Mouse (Mus musculus) kidney, embryonic 14.5 days (tissue): ENCODE measurements around the gene Nt5c1a. TPM values are rescaled to one million over a fixed set of nuclear protein-coding genes. Genes with fewer than 3 reads are reported as not detected.
"Not testable (repeated sequence)": the region's sequence is repeated elsewhere in the genome, so short reads cannot be mapped to it uniquely, and the experiment has no call there.

Experiments
- ATAC-seq: fragments of 200-750 bp; cut with Nextera tagmentation; 2 replicates; pipeline ENCODE4 v1.8.0; 2017; ENCODE audit warnings: moderate number of reproducible peaks, mild to moderate bottlenecking, moderate TSS enrichment, moderate library complexity; ENCODE audit not compliant: low FRiP score, low TSS enrichment
- H3K27ac ChIP-seq: fragments of 300-500 bp; sonication (generic); 2 replicates; pipeline ENCODE4 v1.5.1; 2014; ENCODE audit warnings: low read depth, mild to moderate bottlenecking, low read length, moderate library complexity, mixed read lengths
- H3K27me3 ChIP-seq: fragments of 300-500 bp; sonication (generic); 2 replicates; pipeline ENCODE4 v1.6.1; 2014; ENCODE audit warnings: mild to moderate bottlenecking, low read length; ENCODE audit not compliant: control insufficient read depth, insufficient read depth
- H3K36me3 ChIP-seq: fragments of 300-500 bp; sonication (generic); 2 replicates; pipeline ENCODE4 v1.6.1; 2014; ENCODE audit warnings: low read length, mixed read lengths; ENCODE audit not compliant: control insufficient read depth, insufficient read depth
- H3K4me1 ChIP-seq: fragments of 300-500 bp; sonication (generic); 2 replicates; pipeline ENCODE4 v1.6.1; 2014; ENCODE audit warnings: low read length, mixed read lengths; ENCODE audit not compliant: control insufficient read depth, insufficient read depth
- H3K4me2 ChIP-seq: fragments of 300-500 bp; sonication (generic); replicated peaks from 2 replicates; pipeline ENCODE4 v1.6.1; 2014; ENCODE audit warnings: low read depth, mild to moderate bottlenecking, low read length
- H3K4me3 ChIP-seq: fragments of 300-500 bp; sonication (generic); 2 replicates; pipeline ENCODE4 v1.5.1; 2014; ENCODE audit warnings: mild to moderate bottlenecking, low read length
- H3K9ac ChIP-seq: fragments of 300-500 bp; sonication (generic); 2 replicates; pipeline ENCODE4 v1.6.1; 2014; ENCODE audit warnings: low read depth, mild to moderate bottlenecking, low read length, moderate library complexity
- H3K9me3 ChIP-seq: fragments of 300-500 bp; sonication (generic); 2 replicates; pipeline ENCODE4 v1.6.1; 2016; ENCODE audit warnings: low read length; ENCODE audit not compliant: control insufficient read depth
- WGBS: fragments of 180-500 bp; shearing (Covaris S2); extraction: QIAGEN DNeasy Blood & Tissue Kit; methylation state at CpG from one replicate; pipeline ENCODE4 v1.1.7; 2014; 5-methylcytosine and 5-hydroxymethylcytosine counted together
- polyA plus RNA-seq: library from polyadenylated mRNA; unstranded; fragments of >200 nt; fragmentation: Nextera tagmentation; extraction: Ambion mirVana; gene quantifications from 2 replicates; pipeline ENCODE4 v1.2.1, GENCODE M21; 2014

Nt5c1a gene
- polyA plus RNA-seq, result 0.16 TPM in 1 of 2 replicates, not detected in the other

DNA sequence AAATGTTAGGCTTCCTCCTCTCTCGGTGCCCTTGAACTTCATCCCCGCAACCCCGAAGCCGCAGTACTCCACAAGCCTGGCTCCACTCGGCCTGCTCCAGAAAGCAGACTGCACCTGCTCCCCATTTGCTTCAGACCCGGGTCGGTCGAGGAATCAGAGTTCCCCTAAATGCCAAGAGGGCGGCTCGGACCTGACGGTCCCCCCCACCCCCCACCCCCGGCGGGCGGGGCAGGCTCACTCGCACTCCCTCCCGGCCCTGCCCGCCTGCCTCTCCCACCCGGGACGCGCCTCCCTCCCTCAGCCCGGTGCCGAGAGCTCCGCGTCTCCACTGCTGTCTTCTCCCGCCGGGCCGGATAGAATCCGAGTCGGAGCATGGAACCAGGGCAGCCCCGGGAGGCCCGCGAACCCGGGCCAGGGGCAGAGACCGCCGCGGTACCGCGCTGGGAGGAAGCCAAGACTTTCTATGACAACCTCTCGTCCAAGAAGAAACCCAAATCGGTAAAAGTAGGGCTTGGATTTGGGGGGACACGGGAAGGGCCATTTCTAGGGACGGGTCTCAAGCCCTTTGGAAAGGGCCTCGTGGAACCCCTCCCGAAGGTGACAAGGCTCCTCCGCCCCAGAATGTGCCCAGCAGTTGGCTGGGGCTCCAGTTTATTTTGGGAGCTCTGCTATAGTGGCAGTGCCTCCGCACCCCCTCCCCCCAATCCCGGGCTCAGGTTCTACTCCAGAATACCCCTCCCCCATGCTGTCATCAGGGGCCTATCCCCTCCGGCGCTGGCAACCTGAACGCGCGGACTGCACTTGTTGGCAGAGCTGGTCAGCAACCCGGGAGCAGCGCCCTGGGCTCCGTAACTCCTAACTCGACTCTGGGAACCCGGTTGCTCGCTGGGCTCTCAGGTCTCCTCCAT, at the start of gene Nt5c1a:
Gene Nt5c1a, plus strand, starts transcription at position 319 of the 908 bp plus-strand sequence.
- Histone ChIP-seq H3K9ac (peak within 1 kb of the TSS; percentile 52), H3K27me3 (peaks cover 27% of the 10 kb centered on the region)

DNA sequence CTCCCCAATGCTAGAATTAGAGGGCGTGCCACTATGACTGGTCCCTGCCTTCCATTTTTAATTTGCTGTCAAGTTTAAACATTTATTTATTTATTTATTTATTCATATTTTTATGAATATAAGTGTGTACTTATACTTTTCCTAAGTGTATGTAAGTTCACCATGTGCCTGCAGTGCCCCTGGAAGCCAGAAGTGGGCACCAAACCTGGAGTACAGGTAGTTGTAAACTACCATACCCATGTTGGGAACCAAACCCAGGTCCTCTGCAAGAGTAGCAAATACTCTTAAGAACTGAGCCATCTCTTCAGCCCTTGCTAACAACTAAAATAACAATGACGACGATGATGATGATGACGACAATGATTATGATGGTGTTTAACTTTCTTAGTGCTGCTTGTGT, 49.3 kb upstream of the Nt5c1a start:
- no peak for ATAC-seq
- H3K4me3 ChIP-seq, result no peak overlapping the region
- no peaks in the 10 kb centered on the region for H3K9me3 ChIP-seq
- H3K27me3 ChIP-seq, result no peaks in the 10 kb centered on the region; the same call in 1 of the 2 replicates
- no peaks in the 10 kb centered on the region for H3K4me1 ChIP-seq
- WGBS, result 77% methylated on average over 4 of the region's 4 CpGs
- no peaks in the 10 kb centered on the region for H3K36me3 ChIP-seq
- H3K4me2 ChIP-seq, result no peak overlapping the region
- no peak overlapping the region for H3K9ac ChIP-seq
- H3K27ac ChIP-seq, result no peak overlapping the region

More for the DNA sequence above, at the start of gene Nt5c1a:
- peak within 1 kb of the TSS; percentile 42 for H3K4me3 ChIP-seq
- no peak within 1 kb of the TSS for H3K27ac ChIP-seq
- H3K4me1 ChIP-seq, result peaks cover 7% of the 10 kb centered on the region; the same call in 1 of the 2 replicates
- under 1% methylated on average over 58 of the region's 58 CpGs for WGBS
- ATAC-seq, result peak; percentile 54; the same call in 1 of the 2 replicates
- H3K4me2 ChIP-seq, result peak within 1 kb of the TSS; percentile 88
- no peaks in the 10 kb centered on the region for H3K9me3 ChIP-seq
- no peaks in the 10 kb centered on the region for H3K36me3 ChIP-seq

DNA sequence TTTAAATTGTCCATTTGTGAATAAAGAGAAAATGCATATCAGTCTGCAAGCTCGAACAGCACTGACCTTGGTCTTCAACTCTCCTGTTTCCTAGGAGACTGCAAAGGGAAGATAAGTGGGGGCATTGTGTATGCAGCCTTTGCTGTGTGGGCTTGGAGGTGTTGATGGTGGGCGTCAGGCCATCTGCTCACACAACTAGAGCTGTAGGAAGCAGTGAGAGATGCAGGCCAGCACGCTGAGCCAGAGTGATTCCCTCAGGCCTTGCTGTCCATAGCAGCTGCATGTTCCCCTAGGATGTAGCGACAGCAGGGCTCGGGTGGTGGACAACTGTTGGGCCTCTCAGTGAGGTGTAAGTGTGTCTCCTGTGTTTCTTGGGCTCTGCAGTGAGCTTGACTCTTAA, 48.3 kb upstream of the Nt5c1a start:
- 43% methylated on average over 5 of the region's 5 CpGs for WGBS
- H3K4me1 ChIP-seq, result no peaks in the 10 kb centered on the region
- no peak overlapping the region for H3K4me3 ChIP-seq
- no peaks in the 10 kb centered on the region for H3K36me3 ChIP-seq
- no peak for ATAC-seq
- no peak overlapping the region for H3K4me2 ChIP-seq
- H3K9me3 ChIP-seq, result no peaks in the 10 kb centered on the region
- no peak overlapping the region for H3K27ac ChIP-seq
- no peak overlapping the region for H3K9ac ChIP-seq
- no peaks in the 10 kb centered on the region; the same call in 1 of the 2 replicates for H3K27me3 ChIP-seq

DNA sequence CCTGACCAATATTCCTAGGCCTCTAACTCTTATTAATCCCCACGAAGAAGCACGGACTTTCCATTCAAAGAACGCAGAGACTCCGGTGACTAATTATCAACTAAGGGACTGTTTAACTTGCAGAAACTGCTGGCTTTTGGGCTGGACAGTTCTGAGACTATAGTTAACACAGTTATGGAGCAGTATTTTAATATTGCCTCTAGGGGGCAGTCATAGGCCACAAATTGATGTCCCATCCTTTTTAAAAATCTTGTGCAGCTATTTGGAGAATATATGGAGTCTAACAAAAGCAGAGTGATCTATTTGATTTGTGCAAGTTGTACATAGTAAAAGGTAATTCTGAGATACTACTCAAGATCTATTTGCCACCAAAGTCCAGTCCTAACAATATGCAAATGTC, 46.3 kb upstream of the Nt5c1a start:
- ATAC-seq, result no peak
- H3K27me3 ChIP-seq, result no peaks in the 10 kb centered on the region; the same call in 1 of the 2 replicates
- H3K27ac ChIP-seq, result no peak overlapping the region
- H3K4me2 ChIP-seq, result no peak overlapping the region
- no peaks in the 10 kb centered on the region for H3K4me1 ChIP-seq
- H3K9me3 ChIP-seq, result 0 out of 2 replicates have a peak, but pooled peaks cover 2% of the 10 kb centered on the region
- 31% methylated on average over 4 of the region's 4 CpGs for whole genome bisulfite sequencing
- no peaks in the 10 kb centered on the region for H3K36me3 ChIP-seq
- no peak overlapping the region for H3K9ac ChIP-seq
- no peak overlapping the region for H3K4me3 ChIP-seq

DNA sequence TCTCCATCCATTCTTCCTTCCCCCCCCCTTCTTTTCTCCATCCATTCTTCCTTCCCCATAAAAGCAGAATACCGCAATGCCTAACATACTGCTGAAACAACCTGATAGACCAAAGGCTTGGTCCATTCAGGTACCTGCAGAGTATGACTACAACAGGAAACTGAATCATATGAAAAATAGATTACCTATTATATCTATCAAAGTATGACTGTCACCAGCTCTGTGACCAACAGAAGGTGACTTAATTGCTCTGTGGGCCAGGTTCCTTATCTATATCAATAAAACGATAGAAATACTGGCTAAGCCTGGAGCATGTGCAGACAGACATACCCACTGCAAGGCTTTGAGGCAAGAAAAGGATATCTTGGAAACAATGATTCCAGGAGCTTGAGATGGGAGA, 45.9 kb upstream of the Nt5c1a start:
- no peak overlapping the region for H3K9ac ChIP-seq
- no peak overlapping the region for H3K4me2 ChIP-seq
- ATAC-seq, result no peak
- no peaks in the 10 kb centered on the region for H3K36me3 ChIP-seq
- WGBS, result 58% methylated on average over 2 of the region's 2 CpGs
- no peaks in the 10 kb centered on the region; the same call in 1 of the 2 replicates for H3K27me3 ChIP-seq
- H3K27ac ChIP-seq, result no peak overlapping the region
- H3K4me1 ChIP-seq, result no peaks in the 10 kb centered on the region
- 0 out of 2 replicates have a peak, but pooled peaks cover 2% of the 10 kb centered on the region for H3K9me3 ChIP-seq
- H3K4me3 ChIP-seq, result no peak overlapping the region

DNA sequence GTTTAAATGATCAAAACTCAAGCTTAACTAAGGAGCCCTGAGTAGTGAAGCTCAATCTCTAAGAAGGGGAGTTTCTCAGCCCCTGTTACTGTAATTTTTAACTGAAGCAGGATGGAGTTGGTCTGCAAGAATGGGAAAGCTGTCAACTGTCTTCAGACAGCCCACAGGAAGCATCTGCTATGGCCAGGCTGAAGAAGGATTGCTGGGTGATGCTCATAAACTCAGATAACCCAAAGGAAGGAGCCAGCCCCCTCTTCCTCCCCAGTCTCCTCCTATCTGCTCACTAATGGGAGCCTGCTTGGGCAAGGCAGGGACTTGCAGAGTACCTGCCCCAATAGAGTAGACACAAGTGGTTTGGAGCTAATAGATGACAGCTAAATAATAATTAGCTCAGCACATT, 45.5 kb upstream of the Nt5c1a start:
- H3K9me3 ChIP-seq, result 0 out of 2 replicates have a peak, but pooled peaks cover 2% of the 10 kb centered on the region
- H3K4me2 ChIP-seq, result no peak overlapping the region
- H3K27me3 ChIP-seq, result no peaks in the 10 kb centered on the region; the same call in 1 of the 2 replicates
- H3K9ac ChIP-seq, result no peak overlapping the region
- no peaks in the 10 kb centered on the region for H3K36me3 ChIP-seq
- H3K4me3 ChIP-seq, result no peak overlapping the region
- no peak for ATAC-seq
- H3K4me1 ChIP-seq, result no peaks in the 10 kb centered on the region
- H3K27ac ChIP-seq, result no peak overlapping the region

DNA sequence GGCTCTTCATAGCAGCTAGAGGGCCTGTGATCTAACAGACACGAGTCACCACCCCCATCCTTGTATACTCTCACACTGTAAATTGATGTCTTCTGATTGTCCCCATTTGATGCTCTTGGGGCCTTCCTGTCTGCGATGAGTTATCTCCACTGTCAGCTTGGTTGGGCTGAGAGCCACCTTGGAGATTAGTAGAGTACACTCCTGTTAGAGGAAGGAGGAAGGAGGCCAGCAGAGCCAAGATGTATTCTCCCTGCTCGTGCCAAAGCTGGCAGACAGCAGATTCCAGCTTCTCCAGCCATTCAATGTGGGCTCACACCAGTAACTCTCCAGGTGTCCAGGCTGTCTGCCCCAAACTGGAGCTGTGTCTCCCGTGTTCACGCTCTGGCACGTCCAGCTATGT, 40.7 kb upstream of the Nt5c1a start:
- Histone ChIP-seq H3K27me3 (no peaks in the 10 kb centered on the region), H3K4me1 (no peaks in the 10 kb centered on the region), H3K4me2 (no peak overlapping the region), H3K9ac (no peak overlapping the region), H3K9me3 (0 out of 2 replicates have a peak, but pooled peaks cover 2% of the 10 kb centered on the region), H3K36me3 (no peaks in the 10 kb centered on the region), H3K4me3 (no peak overlapping the region), H3K27ac (no peak overlapping the region)
- WGBS, result 80% methylated on average over 6 of the region's 6 CpGs
- ATAC-seq, result no peak

DNA sequence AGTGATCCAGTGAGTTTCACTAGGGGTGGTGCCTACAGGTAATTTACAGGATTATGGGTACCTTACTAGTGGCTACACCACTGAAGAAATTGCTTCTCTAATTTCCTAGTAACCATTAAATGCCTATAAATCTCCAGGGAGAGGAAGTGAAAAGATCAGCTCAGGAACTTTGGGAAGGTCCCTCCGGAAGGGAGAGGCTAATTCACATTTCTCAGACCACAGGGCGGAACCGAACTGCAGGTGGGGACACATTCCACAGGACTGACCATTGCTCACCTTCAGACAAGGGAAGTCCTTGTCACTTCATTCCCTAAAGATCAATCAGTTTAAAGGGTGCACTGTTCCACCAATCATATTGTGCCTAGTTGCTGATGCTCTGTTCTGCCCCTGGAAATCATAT, 40.1 kb upstream of the Nt5c1a start:
- H3K9me3 ChIP-seq, H3K4me3 ChIP-seq, H3K9ac ChIP-seq, H3K27ac ChIP-seq, H3K4me2 ChIP-seq, ATAC-seq, H3K27me3 ChIP-seq, H3K4me1 ChIP-seq, H3K36me3 ChIP-seq: not testable (repeated sequence)
- WGBS, result 45% methylated on average over 3 of the region's 3 CpGs

DNA sequence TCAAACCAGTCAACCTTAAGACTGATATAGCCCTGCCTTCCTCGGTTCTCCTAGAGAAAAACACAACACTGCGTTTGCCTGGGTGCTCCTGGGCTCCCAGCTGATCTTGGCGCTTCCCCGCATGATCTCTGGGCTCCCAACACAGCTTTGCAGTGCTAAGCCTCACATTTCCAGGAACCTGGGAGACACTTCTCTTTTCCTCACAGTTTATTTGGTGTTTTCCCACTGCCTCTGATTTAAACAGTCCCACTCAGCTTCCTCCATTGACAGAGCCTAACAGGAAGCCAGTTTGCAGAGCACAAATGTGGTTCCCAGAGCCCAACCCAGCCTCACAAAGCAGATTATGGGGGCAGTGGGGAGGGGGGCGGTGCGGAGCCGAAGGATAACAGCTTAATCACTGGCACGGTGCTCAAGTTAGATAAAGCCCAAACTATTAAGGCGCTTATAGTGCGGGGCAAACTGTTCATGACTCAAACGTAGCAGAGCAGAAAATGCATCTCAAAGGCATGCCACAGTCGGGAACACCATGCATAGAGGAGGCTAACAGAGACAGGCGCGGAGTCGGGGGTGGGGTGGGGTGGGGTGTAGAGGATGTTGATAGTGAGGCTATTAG, 38.9 kb upstream of the Nt5c1a start:
- H3K9me3 ChIP-seq, result 0 out of 2 replicates have a peak, but pooled peaks cover 2% of the 10 kb centered on the region
- H3K36me3 ChIP-seq, result no peaks in the 10 kb centered on the region
- 10% methylated on average over 15 of the region's 15 CpGs for WGBS
- no peaks in the 10 kb centered on the region for H3K4me1 ChIP-seq
- 0 out of 2 replicates have a peak overlapping the region, but pooled peaks have one; percentile 1 for H3K4me2 ChIP-seq
- H3K9ac ChIP-seq, result no peak overlapping the region
- H3K4me3 ChIP-seq, result no peak overlapping the region
- H3K27me3 ChIP-seq, result no peaks in the 10 kb centered on the region
- ATAC-seq, result no peak
- no peak overlapping the region for H3K27ac ChIP-seq
